Mouse (Mus musculus) liver, embryonic 14.5 days (tissue): ENCODE results near the gene Adat3. TPM values are rescaled to one million over a fixed set of nuclear protein-coding genes. Genes with fewer than 3 reads are reported as not detected.
A peak's percentile ranks its signal among the peaks of the same experiment; 100 is the strongest.

ENCODE experiments used
- ATAC-seq: fragments of 200-750 bp; cut with Nextera tagmentation; 2 replicates; pipeline ENCODE4 v1.8.0; 2017; ENCODE audit warnings: moderate number of reproducible peaks, mild to moderate bottlenecking, moderate library complexity; ENCODE audit not compliant: insufficient read depth
- DNase-seq, 3 experiments: peaks; one replicate each; pipeline ENCODE4 v3.0.0-alpha.2; 2012 to 2013; ENCODE audit warnings: low read depth in 3 of 3, low spot score in 3 of 3
- H3K27ac ChIP-seq: fragments of 300-500 bp; sonication (generic); 2 replicates; pipeline ENCODE4 v1.5.1; 2014; ENCODE audit warnings: moderate library complexity, mild to moderate bottlenecking, control low read depth, inconsistent platforms
- H3K27me3 ChIP-seq: fragments of 300-500 bp; sonication (generic); 2 replicates; pipeline ENCODE4 v1.6.1; 2014; ENCODE audit warnings: mild to moderate bottlenecking, low read length, moderate library complexity; ENCODE audit not compliant: control insufficient read depth, insufficient read depth
- H3K36me3 ChIP-seq: fragments of 300-500 bp; sonication (generic); replicated peaks from 2 replicates; pipeline ENCODE4 v1.6.1; 2014; ENCODE audit warnings: low read depth; ENCODE audit not compliant: control insufficient read depth, insufficient read depth
- H3K4me1 ChIP-seq, 2 experiments: fragments of 200-500 bp in 1 of 2; fragments of 300-500 bp in 1 of 2; sonication (generic) in 1 of 2; replicated peaks; 2 replicates each; pipeline ENCODE4 v1.6.1; 2012 to 2014; ENCODE audit warnings: antibody characterized with exemption in 1 of 2, inconsistent platforms in 1 of 2, low read length in 1 of 2; ENCODE audit not compliant: control insufficient read depth in 2 of 2, insufficient read depth in 2 of 2
- H3K4me2 ChIP-seq: fragments of 300-500 bp; sonication (generic); 2 replicates; pipeline ENCODE4 v1.6.1; 2014; ENCODE audit warnings: low read depth, mild to moderate bottlenecking, control low read depth, moderate library complexity
- H3K4me3 ChIP-seq, 2 experiments: fragments of 200-500 bp in 1 of 2; fragments of 300-500 bp in 1 of 2; sonication (generic) in 1 of 2; 2 replicates each; pipeline ENCODE4 v1.5.1; 2012 to 2014; ENCODE audit warnings: low read depth in 2 of 2, low read length in 2 of 2, mild to moderate bottlenecking in 2 of 2, control low read depth in 1 of 2, inconsistent platforms in 1 of 2, moderate library complexity in 1 of 2; ENCODE audit not compliant: insufficient read depth in 1 of 2
- H3K9ac ChIP-seq: fragments of 300-500 bp; sonication (generic); replicated peaks from 2 replicates; pipeline ENCODE4 v1.6.1; 2014; ENCODE audit warnings: mild to moderate bottlenecking, control low read depth, moderate library complexity
- H3K9me3 ChIP-seq: fragments of 300-500 bp; sonication (generic); 2 replicates; pipeline ENCODE4 v1.6.1; 2016; ENCODE audit warnings: low read length, mixed read lengths; ENCODE audit not compliant: control insufficient read depth
- CTCF ChIP-seq: IDR thresholded peaks from 2 replicates; pipeline ENCODE4 v1.5.1; 2016; ENCODE audit warnings: antibody characterized with exemption, low read depth, control low read depth
- EP300 ChIP-seq: IDR thresholded peaks from 2 replicates; pipeline ENCODE4 v1.6.1; 2016; ENCODE audit warnings: antibody characterized with exemption, low read depth
- WGBS: fragments of 180-500 bp; shearing (Covaris S2); extraction: QIAGEN DNeasy Blood & Tissue Kit; methylation state at CpG from one replicate; pipeline ENCODE4 v1.1.7; 2014; ENCODE audit not compliant: insufficient replicate concordance; 5-methylcytosine and 5-hydroxymethylcytosine counted together
- polyA plus RNA-seq, 2 experiments: library from polyadenylated mRNA; depleted of rRNA in 1 of 2; stranded (reverse) in 1 of 2; unstranded in 1 of 2; fragments of >200 nt; fragmentation: Nextera tagmentation in 1 of 2; extraction: Ambion mirVana in 1 of 2; gene quantifications; 2 replicates each; pipeline versions ENCODE4 v1.2.1 to v1.2.3; 2012 to 2014

The Adat3 gene
- polyA plus RNA-seq, 2 experiments: 4.9 to 6.3 TPM

DNA sequence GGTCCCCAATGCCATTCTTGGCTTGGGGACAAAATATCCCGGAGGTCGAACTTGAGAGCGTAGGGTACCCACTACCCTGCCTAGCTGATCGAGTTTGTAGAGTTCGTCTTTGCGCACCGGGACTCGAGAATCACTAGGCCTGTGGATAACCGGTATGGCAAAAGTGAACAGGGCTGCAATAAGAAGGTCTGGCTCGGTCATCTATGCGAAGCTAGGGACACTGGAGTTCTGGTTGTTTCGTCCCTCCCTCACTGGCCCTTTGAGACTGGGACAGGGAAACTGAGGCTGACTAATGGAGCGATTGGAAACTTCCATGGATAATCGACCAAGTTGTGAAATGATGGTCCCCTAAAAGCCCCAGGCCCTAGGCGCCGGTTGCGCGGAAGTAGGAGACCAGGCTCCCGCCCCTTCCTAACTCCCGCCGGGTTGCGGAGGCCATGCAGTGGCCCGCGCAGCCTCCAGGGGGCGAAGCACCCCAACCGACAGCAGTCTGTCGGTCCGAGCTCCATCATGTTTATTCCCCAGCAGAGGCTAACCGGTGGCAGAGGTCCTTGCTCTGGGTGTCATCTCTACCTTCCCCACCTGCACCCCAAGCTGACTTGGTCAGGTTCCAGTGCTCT is 24.4 kb upstream of the Adat3 start:
- ATAC-seq (peak; percentile 56), DNase-seq (peak; percentile 73 to 77 (median 77))
- no peaks in the 10 kb centered on the region for H3K27me3 ChIP-seq
- H3K4me1 ChIP-seq: peaks cover 35 to 44% of the 10 kb centered on the region in 2 experiments
- H3K27ac ChIP-seq: peak overlapping the region; percentile 89
- no peaks in the 10 kb centered on the region for H3K9me3 ChIP-seq
- H3K4me3 ChIP-seq: peak overlapping the region; percentile 58 to 69
- peak overlapping the region; percentile 58 for H3K9ac ChIP-seq
- H3K36me3 ChIP-seq: peaks cover 4% of the 10 kb centered on the region; the same call in 1 of the 2 replicates
- WGBS: under 1% methylated on average over 29 of the region's 29 CpGs
- H3K4me2 ChIP-seq: peak overlapping the region; percentile 77
- TF ChIP-seq EP300 (no peak), CTCF (peak; percentile 96)

DNA sequence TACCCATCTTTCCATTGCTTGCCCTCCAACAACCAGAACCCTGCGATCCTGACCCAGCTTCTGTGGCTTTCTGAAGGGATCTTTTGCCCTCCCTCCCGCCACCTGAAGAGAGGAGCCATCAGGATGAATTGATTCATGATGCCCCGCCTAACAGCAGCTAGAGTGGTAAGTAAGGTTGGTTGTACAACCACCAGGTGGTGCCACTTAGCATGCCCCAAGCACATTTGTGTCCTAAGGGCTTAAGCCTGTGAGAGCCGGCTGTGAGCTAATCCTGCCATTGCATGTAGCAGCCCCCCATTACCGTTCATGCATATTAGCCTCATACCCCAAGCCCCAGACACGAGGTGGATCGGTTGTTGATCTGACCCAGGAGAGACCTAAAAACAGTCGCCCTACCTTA is 23.8 kb upstream of the Adat3 start:
- peak overlapping the region; percentile 58 to 69 for H3K4me3 ChIP-seq
- peak overlapping the region; percentile 58 for H3K9ac ChIP-seq
- no peaks in the 10 kb centered on the region for H3K27me3 ChIP-seq
- H3K4me2 ChIP-seq: peak overlapping the region; percentile 77
- H3K36me3 ChIP-seq: peaks cover 4% of the 10 kb centered on the region; the same call in 1 of the 2 replicates
- H3K4me1 ChIP-seq: peaks cover 28 to 37% of the 10 kb centered on the region in 2 experiments
- 4% methylated on average over 8 of the region's 8 CpGs for WGBS
- peak overlapping the region; percentile 89 for H3K27ac ChIP-seq
- peak; percentile 84 to 90 (median 85) for DNase-seq
- TF ChIP-seq CTCF (peak; percentile 93), EP300 (no peak)
- peak; percentile 40 for ATAC-seq
- H3K9me3 ChIP-seq: no peaks in the 10 kb centered on the region

DNA sequence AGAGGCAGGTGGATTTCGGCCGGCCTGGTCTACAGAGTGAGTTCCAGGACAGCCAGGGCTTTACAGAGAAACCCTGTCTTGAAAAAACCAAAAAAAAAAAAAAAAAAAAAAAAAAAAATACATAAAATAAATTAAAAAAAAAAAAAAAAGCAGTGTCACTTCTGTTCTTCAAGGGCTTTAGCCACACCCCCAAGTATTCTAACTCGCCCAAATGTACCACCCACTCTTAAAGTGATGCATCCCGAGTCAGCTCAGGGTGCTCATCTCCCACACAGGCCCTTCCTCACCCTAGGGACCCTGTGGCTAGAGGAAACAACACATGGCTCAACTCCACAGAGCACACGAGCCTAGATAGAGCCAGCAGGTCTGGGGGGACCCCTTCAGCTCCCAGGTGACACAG is 19.6 kb upstream of the Adat3 start:
- no peak overlapping the region for H3K27ac ChIP-seq
- H3K27me3 ChIP-seq: no peaks in the 10 kb centered on the region
- 81% methylated on average over 5 of the region's 5 CpGs for WGBS
- ATAC-seq (no peak), DNase-seq (no peak)
- TF ChIP-seq CTCF (no peak), EP300 (no peak)
- no peak overlapping the region for H3K4me2 ChIP-seq
- H3K36me3 ChIP-seq: peaks cover 2% of the 10 kb centered on the region
- no peaks in the 10 kb centered on the region for H3K9me3 ChIP-seq
- peaks cover 8 to 23% of the 10 kb centered on the region in 2 experiments for H3K4me1 ChIP-seq
- H3K4me3 ChIP-seq: no peak overlapping the region
- no peak overlapping the region for H3K9ac ChIP-seq

DNA sequence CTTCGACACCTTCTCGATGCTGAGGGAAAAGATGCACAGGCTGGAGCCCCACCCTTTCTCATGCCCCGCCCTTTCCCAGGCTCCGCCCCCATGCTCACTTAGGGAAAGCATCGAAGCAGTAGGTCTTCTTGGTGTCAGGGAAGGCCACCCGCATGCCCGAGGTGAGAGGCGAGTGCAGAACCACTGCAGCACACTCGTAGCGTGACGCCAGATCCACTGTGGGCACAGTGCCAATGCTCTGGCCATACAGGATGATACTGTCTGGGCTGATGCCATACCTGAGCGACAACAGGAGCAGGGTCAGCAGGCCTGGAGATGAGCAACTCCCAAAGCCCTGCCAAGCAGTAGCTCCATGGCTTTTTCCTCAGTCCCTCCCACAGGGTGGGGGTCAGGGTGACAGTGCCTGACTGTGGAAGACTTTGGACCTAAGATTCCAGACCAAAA is 18.6 kb upstream of the Adat3 start:
- DNase-seq: no peak
- no peak overlapping the region for H3K4me3 ChIP-seq
- H3K27ac ChIP-seq: no peak overlapping the region
- H3K36me3 ChIP-seq: peaks cover 2% of the 10 kb centered on the region
- no peak overlapping the region for H3K9ac ChIP-seq
- H3K4me1 ChIP-seq: peaks cover 10 to 24% of the 10 kb centered on the region in 2 experiments
- TF ChIP-seq EP300 (no peak), CTCF (no peak)
- H3K27me3 ChIP-seq: no peaks in the 10 kb centered on the region
- no peak for ATAC-seq
- no peak overlapping the region for H3K4me2 ChIP-seq
- 55% methylated on average over 12 of the region's 12 CpGs for WGBS
- H3K9me3 ChIP-seq: no peaks in the 10 kb centered on the region

DNA sequence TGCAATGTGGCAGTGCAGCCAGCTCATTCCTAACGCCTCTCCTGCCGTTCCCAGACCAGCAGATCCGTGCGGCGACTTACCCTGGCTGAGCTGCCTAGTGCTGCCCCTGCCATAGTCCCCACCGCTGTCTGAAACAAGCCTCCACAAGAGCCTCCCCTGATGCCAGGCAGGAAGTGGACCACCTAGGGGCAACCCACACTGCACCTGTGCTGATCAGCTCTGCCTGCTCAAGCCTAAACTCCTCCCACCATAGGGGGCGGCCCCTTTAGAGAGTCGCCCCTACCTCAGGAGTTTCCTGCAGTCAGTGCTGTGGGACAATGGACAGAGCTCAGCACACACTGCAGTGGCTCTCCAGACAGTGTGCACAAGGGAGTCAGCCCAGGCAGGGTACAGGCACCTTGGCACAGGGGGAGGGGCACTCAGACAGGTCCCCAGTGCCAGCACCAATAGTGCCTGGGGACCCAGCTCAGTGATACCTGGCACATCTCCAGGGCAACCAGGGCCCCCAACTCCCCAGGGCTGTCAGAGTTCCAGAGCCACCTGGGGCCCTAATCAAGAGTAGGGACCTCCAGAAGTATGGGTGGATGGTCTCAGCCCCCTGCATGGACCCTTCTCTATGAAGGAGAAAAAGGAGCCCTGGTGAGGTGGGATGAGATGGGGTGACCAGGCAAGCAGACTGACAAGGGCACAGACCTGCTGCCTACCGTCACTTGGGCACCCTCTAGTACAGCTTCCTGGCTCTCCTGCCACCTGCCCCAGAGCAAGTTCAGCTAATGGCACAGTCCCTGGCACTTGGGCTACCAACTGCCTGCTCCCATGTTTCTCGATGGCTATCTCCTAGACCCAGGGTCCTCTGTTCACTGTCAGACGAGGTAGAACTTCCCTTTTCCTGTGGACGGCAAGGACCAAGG is 17.8 kb upstream of the Adat3 start:
- Histone ChIP-seq H3K36me3 (peaks cover 2% of the 10 kb centered on the region), H3K9ac (no peak overlapping the region), H3K4me2 (no peak overlapping the region), H3K27ac (no peak overlapping the region), H3K9me3 (no peaks in the 10 kb centered on the region), H3K4me3 (no peak overlapping the region), H3K4me1 (peaks cover 9 to 19% of the 10 kb centered on the region in 2 experiments; a peak in 3 of 4 replicates), H3K27me3 (no peaks in the 10 kb centered on the region)
- TF ChIP-seq CTCF (no peak), EP300 (no peak)
- no peak for ATAC-seq
- WGBS: 70% methylated on average over 12 of the region's 12 CpGs
- no peak for DNase-seq
